Mouse (Mus musculus) hindbrain, embryonic 13.5 days (tissue): Measurements from ENCODE around the gene Ccdc188. TPM values are rescaled to one million over a fixed set of nuclear protein-coding genes. Genes with fewer than 3 reads are reported as not detected.

Experiments
- ATAC-seq: fragments of 200-750 bp; cut with Nextera tagmentation; 2 replicates; pipeline ENCODE4 v1.8.0; 2017; ENCODE audit warnings: moderate TSS enrichment; ENCODE audit not compliant: low FRiP score
- H3K27ac ChIP-seq: fragments of 300-500 bp; sonication (generic); 2 replicates; pipeline ENCODE4 v1.5.1; 2015; ENCODE audit warnings: inconsistent platforms, mild to moderate bottlenecking, moderate library complexity
- H3K27me3 ChIP-seq: fragments of 300-500 bp; sonication (generic); 2 replicates; pipeline ENCODE4 v1.6.1; 2015; ENCODE audit warnings: mild to moderate bottlenecking, inconsistent platforms
- H3K36me3 ChIP-seq: fragments of 300-500 bp; sonication (generic); 2 replicates; pipeline ENCODE4 v1.6.1; 2015; ENCODE audit warnings: mild to moderate bottlenecking, inconsistent platforms
- H3K4me1 ChIP-seq: fragments of 300-500 bp; sonication (generic); replicated peaks from 2 replicates; pipeline ENCODE4 v1.6.1; 2015; ENCODE audit warnings: inconsistent platforms
- H3K4me2 ChIP-seq: fragments of 300-500 bp; sonication (generic); 2 replicates; pipeline ENCODE4 v1.6.1; 2015; ENCODE audit warnings: inconsistent platforms, mild to moderate bottlenecking, moderate library complexity
- H3K4me3 ChIP-seq: fragments of 300-500 bp; sonication (generic); 2 replicates; pipeline ENCODE4 v1.5.1; 2015; ENCODE audit warnings: mild to moderate bottlenecking, inconsistent platforms
- H3K9ac ChIP-seq: fragments of 300-500 bp; sonication (generic); 2 replicates; pipeline ENCODE4 v1.6.1; 2015; ENCODE audit warnings: mild to moderate bottlenecking, inconsistent platforms
- H3K9me3 ChIP-seq: fragments of 300-500 bp; sonication (generic); 2 replicates; pipeline ENCODE4 v1.6.1; 2016; ENCODE audit warnings: inconsistent platforms
- WGBS: fragments of 180-500 bp; shearing (Covaris S2); methylation state at CpG from one replicate; pipeline ENCODE4 v1.1.7; 2015; 5-methylcytosine and 5-hydroxymethylcytosine counted together
- polyA plus RNA-seq: library from polyadenylated mRNA; unstranded; fragments of >200 nt; fragmentation: Nextera tagmentation; extraction: Ambion mirVana; gene quantifications from 2 replicates; pipeline ENCODE4 v1.2.1, GENCODE M21; 2015

The Ccdc188 gene
- polyA plus RNA-seq, 1 experiment from 2014 or later = not detected

DNA sequence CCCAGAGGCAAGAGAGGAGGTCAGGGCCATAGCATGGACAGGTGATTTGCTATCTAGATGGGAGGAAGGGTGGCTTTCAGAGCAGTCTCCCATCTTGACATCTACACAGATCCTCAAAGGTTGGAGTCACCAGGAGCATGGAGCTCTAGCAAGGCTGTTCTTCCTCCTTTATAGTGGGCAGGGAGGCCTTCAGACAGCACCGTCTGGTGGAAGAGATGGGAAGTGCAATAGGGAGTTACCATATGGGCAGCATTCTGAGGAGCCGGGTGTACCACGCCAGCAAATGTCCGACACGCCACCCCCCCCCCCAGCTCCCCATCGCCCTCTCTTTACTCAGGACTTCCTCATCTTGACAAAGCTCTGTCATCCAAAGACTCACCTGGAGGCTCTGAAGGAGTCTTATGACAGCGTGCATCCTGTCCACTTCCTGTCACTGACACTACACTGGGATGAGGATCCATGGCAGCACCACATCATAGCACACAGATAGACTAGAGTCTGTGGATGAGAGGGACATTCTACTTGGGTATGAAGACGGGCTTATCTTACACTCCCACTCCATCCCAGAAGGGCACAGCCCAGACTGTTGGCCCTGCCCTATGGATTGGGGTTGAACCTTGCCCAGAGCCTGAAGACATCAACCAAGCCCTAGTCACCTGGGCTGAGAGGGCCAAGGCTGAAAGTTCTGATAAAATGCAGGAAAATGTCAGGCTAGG is 6.8 kb upstream of the Ccdc188 start:
- no peaks in the 10 kb centered on the region for H3K36me3 ChIP-seq
- H3K4me1 ChIP-seq = peaks cover 51% of the 10 kb centered on the region
- WGBS = 32% methylated on average over 8 of the region's 8 CpGs
- ATAC-seq = no peak
- no peak overlapping the region for H3K4me3 ChIP-seq
- no peaks in the 10 kb centered on the region for H3K9me3 ChIP-seq
- 0 out of 2 replicates have a peak, but pooled peaks cover 9% of the 10 kb centered on the region for H3K27me3 ChIP-seq
- H3K4me2 ChIP-seq = no peak overlapping the region
- no peak overlapping the region for H3K27ac ChIP-seq
- no peak overlapping the region for H3K9ac ChIP-seq

DNA sequence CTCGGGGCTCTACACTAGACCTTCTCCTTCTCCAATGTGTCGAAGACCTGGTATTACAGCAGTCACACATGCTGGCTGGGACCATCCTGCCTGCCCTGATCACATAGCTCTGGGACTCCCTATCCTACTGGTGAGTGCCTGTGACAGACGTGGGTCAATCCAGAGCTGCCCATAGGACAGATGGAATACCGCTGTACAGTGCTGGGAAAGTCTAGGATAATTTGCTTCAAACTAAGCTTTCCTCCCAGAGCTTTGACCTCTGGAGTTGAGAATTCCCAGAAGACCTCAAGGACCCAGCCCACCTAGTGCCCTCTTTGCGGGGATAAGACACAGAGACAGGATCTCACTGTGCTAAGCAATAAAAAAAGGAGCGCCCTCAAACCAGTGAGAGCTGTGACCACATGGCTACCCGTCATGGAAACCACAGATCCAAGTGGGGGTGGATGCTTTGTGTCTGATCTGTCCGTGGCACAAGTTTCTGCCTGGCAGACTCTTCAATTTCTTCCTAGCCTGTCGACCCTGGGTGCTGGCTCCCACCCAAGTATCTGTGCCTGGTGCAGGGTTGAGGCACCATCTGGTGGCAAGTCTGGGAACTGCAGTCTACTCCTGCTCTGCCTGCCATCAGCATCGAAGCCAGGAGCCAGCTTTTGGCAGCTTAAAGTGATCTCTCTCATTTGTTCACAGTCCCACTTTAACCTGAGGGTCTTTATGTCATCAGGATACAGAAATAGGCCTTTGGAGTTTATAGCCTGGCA is 6.1 kb upstream of the Ccdc188 start:
- Histone ChIP-seq H3K36me3 (no peaks in the 10 kb centered on the region), H3K27ac (no peak overlapping the region), H3K9ac (no peak overlapping the region), H3K4me3 (no peak overlapping the region), H3K9me3 (no peaks in the 10 kb centered on the region), H3K4me2 (no peak overlapping the region), H3K4me1 (peaks cover 56% of the 10 kb centered on the region), H3K27me3 (0 out of 2 replicates have a peak, but pooled peaks cover 9% of the 10 kb centered on the region)
- no peak for ATAC-seq
- WGBS = 46% methylated on average over 10 of the region's 10 CpGs

DNA sequence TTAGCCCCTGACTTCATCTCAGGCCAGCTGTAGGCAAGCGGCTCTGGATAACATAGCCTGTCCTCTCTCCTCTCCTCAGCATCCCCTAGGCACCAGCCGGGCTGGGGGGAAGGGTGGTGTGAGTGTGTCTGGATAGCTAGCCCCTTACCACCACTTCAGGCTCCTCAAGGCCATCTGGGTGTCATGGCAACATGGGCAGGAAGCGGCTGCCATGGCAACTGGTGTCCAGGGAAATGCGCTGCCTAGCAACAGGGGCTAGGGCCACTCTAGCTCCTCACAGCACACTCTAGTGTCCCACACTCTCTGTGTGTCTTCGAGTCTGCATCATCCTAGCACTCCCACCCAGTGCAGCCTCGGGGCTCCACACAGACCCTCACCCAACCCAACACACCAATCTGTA is 4.0 kb upstream of the Ccdc188 start:
- Histone ChIP-seq H3K4me2 (peak overlapping the region; percentile 55), H3K9me3 (no peaks in the 10 kb centered on the region), H3K9ac (peak overlapping the region; percentile 59), H3K4me3 (peak overlapping the region; percentile 31), H3K27ac (peak overlapping the region; percentile 90), H3K4me1 (peaks cover 56% of the 10 kb centered on the region), H3K36me3 (no peaks in the 10 kb centered on the region), H3K27me3 (0 out of 2 replicates have a peak, but pooled peaks cover 4% of the 10 kb centered on the region)
- 16% methylated on average over 6 of the region's 6 CpGs for WGBS
- peak; percentile 91 for ATAC-seq

DNA sequence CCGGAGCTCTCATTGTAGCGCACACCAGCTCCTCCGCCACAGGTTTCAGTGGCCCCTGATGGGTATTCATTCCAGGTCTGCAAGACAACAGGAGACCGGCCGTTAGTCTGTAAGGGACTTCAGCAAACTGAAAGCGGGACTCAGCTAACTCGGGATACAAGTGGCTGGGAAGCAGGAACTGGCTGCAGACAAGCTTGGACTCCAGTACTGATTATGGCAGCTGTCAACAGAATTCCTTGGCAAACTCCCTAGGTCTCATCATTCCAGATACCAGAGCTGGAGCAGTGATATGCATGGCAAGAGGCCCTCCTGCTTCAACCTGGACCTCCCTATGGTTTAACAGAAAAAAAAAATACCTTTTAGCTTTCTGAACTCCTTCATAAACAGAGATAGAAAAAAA is 2.8 kb upstream of the Ccdc188 start:
- Histone ChIP-seq H3K9me3 (no peaks in the 10 kb centered on the region), H3K36me3 (no peaks in the 10 kb centered on the region), H3K27ac (peak overlapping the region; percentile 90), H3K4me2 (peak overlapping the region; percentile 55), H3K27me3 (0 out of 2 replicates have a peak, but pooled peaks cover 4% of the 10 kb centered on the region), H3K9ac (peak overlapping the region; percentile 59; the same call in 1 of the 2 replicates), H3K4me3 (peak overlapping the region; percentile 31), H3K4me1 (peaks cover 53% of the 10 kb centered on the region)
- ATAC-seq = no peak
- WGBS = 67% methylated on average over 7 of the region's 7 CpGs

DNA sequence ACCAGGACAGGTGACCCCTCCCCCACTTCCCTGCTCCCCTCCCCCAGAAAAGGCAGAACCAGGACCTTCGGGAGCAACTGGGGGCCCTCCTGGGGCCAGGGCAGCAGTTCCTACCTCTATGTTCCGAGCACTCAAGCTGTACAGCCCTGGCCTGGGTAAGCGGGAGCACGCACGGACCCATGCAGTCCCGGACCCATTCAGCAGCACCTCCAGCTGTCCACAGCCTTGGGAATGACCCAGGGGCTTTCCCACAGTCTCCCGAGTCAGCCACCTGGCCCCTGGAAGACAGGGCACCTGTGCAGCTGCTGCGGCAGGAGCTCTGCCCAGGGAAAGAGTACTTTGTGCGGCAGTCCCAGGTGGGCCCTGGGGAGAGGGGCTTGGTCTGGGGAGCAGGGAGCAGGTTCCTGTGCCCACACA is 909 bp downstream of the Ccdc188 start:
- Histone ChIP-seq H3K4me2 (no peak overlapping the region), H3K27me3 (no peaks in the 10 kb centered on the region), H3K27ac (no peak overlapping the region), H3K4me1 (peaks cover 39% of the 10 kb centered on the region), H3K9me3 (no peaks in the 10 kb centered on the region), H3K36me3 (peaks cover 29% of the 10 kb centered on the region), H3K4me3 (no peak overlapping the region), H3K9ac (0 out of 2 replicates have a peak overlapping the region, but pooled peaks have one; percentile 14)
- 80% methylated on average over 9 of the region's 9 CpGs for WGBS
- no peak for ATAC-seq

DNA sequence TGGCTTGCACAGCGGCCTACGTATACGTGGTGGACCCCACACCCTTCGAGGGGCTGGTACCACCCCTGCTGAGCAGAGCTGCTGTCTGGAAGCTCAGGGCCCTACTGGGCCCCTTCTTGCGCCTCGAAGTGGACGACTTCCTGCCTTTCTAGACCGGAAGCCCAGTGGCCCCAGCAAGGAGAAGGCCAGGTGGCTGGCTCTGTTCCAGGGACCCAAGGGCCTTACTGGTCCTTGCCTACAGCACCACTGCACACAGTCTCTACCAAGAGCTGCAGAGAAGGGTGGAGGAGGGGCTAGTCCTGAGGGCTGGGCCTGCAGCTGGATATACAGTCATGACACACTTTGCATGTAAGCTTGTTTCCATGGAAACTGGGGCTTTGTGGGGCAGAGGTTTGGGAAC is 2.3 kb downstream of the Ccdc188 start:
- Histone ChIP-seq H3K9me3 (no peaks in the 10 kb centered on the region), H3K27ac (0 out of 2 replicates have a peak overlapping the region, but pooled peaks have one; percentile 23), H3K4me1 (peaks cover 25% of the 10 kb centered on the region), H3K9ac (0 out of 2 replicates have a peak overlapping the region, but pooled peaks have one; percentile 24), H3K4me2 (no peak overlapping the region), H3K36me3 (peaks cover 43% of the 10 kb centered on the region), H3K4me3 (no peak overlapping the region), H3K27me3 (no peaks in the 10 kb centered on the region)
- ATAC-seq = no peak
- WGBS = 64% methylated on average over 8 of the region's 8 CpGs

DNA sequence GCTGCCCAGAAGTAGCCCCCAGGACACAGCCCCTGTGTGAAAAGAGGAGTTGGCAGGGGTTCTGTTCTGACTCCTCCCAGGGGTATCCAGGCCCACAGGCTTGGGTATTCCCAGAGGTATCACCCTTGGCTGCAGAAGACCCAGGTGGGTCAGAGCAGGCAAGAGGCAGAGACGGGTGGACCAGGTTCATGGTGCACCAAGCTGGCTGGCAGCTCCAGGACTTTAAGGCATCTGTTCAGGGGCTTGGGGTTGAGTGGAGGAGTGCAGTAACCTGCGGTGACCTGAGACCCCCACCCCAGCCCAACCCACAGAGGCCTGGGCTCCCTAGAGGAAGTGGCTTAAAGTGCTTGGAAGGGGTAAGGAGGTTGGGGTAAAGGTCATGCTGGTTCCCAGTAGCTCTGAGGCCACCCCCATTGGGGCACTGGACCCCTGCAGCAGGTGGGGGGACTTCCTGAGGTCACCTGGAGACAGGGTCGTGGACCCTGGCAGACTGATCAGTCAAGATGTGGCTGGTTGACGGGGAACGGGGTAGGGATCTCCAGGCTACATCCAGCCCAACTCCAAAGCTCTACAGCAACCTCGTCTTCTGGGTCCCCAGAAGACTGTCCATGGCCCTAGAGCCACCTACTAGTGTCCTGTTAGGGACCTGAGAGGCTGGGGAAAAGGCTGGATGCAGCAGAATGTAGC is 3.3 kb downstream of the Ccdc188 start:
- peaks cover 53% of the 10 kb centered on the region for H3K36me3 ChIP-seq
- no peaks in the 10 kb centered on the region for H3K9me3 ChIP-seq
- H3K4me3 ChIP-seq = no peak overlapping the region
- H3K4me1 ChIP-seq = peaks cover 16% of the 10 kb centered on the region
- no peaks in the 10 kb centered on the region for H3K27me3 ChIP-seq
- ATAC-seq = no peak
- H3K9ac ChIP-seq = no peak overlapping the region
- H3K4me2 ChIP-seq = no peak overlapping the region
- H3K27ac ChIP-seq = no peak overlapping the region; the same call in 1 of the 2 replicates
- WGBS = 91% methylated on average over 6 of the region's 6 CpGs

DNA sequence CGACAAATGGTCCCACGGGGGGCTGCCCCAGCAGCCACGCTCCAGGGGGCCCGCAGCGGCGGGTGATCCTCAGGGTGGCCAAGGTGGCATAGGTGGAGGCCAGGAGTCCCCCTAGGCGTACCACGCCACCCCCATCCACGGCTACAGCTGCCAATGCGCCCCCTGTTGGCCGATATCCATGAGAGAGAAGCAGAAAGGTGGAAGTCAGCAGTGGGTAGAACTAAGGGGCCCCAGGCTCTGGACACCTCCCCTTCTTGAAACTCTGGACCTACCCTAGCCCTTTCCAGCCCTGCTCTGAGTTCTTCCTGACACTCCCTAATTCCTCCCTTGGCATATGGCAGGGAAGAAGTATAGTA is 3.8 kb downstream of the Ccdc188 start:
- Histone ChIP-seq H3K9ac (no peak overlapping the region), H3K27me3 (no peaks in the 10 kb centered on the region), H3K4me1 (peaks cover 12% of the 10 kb centered on the region), H3K36me3 (peaks cover 58% of the 10 kb centered on the region), H3K4me2 (no peak overlapping the region), H3K27ac (no peak overlapping the region), H3K4me3 (no peak overlapping the region), H3K9me3 (no peaks in the 10 kb centered on the region)
- WGBS = 73% methylated on average over 11 of the region's 11 CpGs
- ATAC-seq = no peak

DNA sequence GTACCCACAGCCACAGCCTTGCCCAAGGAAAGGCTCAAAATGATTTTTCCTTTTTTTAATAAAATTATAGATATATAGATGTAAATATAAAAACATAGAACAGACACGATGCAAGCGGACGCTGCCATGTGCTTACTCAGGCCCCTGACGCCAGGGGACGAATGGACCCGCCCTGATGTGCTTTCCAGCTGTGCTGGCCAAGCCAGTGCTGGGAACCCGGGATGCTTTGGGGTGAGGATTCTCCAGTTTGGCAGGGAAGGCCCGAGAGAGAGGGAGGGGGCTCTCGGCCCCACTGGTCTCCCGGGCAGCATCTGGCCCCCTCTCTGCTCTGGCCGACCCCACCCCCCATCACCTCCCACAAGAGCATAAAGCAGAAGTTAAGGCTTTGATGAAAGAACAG is 4.5 kb downstream of the Ccdc188 start:
- Histone ChIP-seq H3K9me3 (no peaks in the 10 kb centered on the region), H3K27me3 (no peaks in the 10 kb centered on the region), H3K9ac (no peak overlapping the region), H3K27ac (no peak overlapping the region), H3K4me3 (no peak overlapping the region), H3K4me1 (peaks cover 12% of the 10 kb centered on the region), H3K4me2 (no peak overlapping the region), H3K36me3 (peaks cover 65% of the 10 kb centered on the region)
- no peak for ATAC-seq
- 82% methylated on average over 11 of the region's 11 CpGs for WGBS

DNA sequence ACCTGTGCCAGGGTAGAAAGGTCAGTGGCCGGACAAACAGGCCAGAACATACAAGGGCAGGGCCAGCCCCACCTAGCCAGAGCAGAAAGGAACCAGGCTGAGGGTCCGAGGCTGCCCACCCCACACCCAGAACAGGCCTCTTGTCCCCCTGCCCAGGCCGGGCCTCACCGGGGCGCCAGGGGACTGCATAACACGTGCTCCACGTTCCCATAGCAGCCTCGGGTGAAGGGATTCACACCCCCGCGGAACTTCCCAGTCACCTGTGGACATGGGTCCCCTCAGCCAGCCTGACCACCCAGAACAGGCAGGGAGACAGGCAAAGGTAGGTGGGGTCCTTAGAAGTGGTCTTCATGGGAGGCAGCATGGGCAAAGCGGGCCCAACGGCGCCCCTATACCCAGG is 9.5 kb downstream of the Ccdc188 start:
- Histone ChIP-seq H3K4me2 (no peak overlapping the region), H3K4me1 (peaks cover 36% of the 10 kb centered on the region), H3K27ac (no peak overlapping the region), H3K36me3 (peaks cover 66% of the 10 kb centered on the region), H3K4me3 (no peak overlapping the region), H3K9ac (peak overlapping the region; percentile 15; the same call in 1 of the 2 replicates), H3K9me3 (no peaks in the 10 kb centered on the region), H3K27me3 (no peaks in the 10 kb centered on the region)
- no peak for ATAC-seq
- WGBS = 96% methylated on average over 13 of the region's 13 CpGs

DNA sequence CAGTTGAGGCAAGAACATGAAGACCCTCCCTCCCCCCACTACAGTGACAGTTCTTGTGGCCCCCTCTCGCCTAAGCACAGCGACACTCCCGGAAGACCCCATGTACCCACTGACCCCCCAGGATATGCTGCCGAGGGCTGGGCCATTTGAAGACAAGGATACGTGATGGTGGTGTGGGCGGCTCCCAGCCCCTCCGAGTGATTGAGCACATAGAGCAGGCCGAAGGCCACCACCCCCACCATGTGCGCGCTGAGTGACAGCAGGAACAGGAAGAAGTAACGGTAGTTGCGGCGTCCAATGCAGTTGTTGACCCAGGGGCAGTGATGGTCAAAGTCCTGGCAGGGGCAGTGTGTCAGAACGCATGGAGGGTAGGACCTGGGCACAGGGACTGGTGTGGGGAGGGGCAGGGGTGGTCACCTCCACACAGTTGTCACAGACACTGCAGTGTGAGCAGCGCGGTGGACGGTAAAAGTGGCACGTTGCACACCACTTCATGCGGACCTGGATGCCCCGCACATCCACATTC is 10.3 kb downstream of the Ccdc188 start:
- peaks cover 37% of the 10 kb centered on the region for H3K4me1 ChIP-seq
- H3K4me2 ChIP-seq = no peak overlapping the region
- peaks cover 58% of the 10 kb centered on the region for H3K36me3 ChIP-seq
- 95% methylated on average over 20 of the region's 20 CpGs for WGBS
- no peak overlapping the region for H3K9ac ChIP-seq
- ATAC-seq = no peak
- H3K4me3 ChIP-seq = no peak overlapping the region
- H3K27ac ChIP-seq = no peak overlapping the region
- no peaks in the 10 kb centered on the region for H3K27me3 ChIP-seq
- H3K9me3 ChIP-seq = no peaks in the 10 kb centered on the region

DNA sequence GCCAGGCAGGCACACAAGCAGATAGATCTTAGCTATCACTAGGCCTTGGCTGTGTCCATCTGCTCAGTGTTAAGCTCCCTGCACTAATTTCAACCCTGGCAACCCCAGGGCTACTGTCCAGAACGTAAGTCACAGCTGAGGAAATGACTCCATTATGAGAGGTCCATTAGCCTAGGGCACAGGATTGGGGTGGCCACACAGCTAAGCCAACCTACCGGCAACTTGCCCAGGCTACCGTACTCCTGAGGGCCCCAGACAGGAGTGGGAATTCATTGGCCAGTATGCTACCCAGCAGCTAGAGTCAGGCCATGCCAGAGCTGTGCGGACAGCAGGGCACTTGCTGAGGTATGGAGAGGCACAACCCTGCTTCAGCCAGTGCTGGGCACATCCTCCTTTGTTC is 11.2 kb downstream of the Ccdc188 start:
- ATAC-seq = no peak
- no peak overlapping the region for H3K4me3 ChIP-seq
- no peak overlapping the region for H3K4me2 ChIP-seq
- peaks cover 49% of the 10 kb centered on the region for H3K36me3 ChIP-seq
- H3K4me1 ChIP-seq = peaks cover 46% of the 10 kb centered on the region
- H3K27me3 ChIP-seq = no peaks in the 10 kb centered on the region
- no peaks in the 10 kb centered on the region for H3K9me3 ChIP-seq
- 0 out of 2 replicates have a peak overlapping the region, but pooled peaks have one; percentile 30 for H3K27ac ChIP-seq
- WGBS = 95% methylated on average over 4 of the region's 4 CpGs
- H3K9ac ChIP-seq = peak overlapping the region; percentile 39; the same call in 1 of the 2 replicates
